Mouse (Mus musculus): Measurements from ENCODE around the gene Armc7. TPM values are rescaled to one million over a fixed set of nuclear protein-coding genes. Genes with fewer than 3 reads are reported as not detected.
"Not testable (repeated sequence)": the region's sequence is repeated elsewhere in the genome, so short reads cannot be mapped to it uniquely, and the experiment has no call there.

The Armc7 gene
- polyA plus RNA-seq, 1 experiment from 2014 or later: 7.7 TPM

GRCm38 (mm10) chr11:115450176-115450575 is 25.3 kb upstream of the Armc7 start:
- DNase-seq (ENCODE audit: low spot score) (no peak), ATAC-seq (ENCODE audit: insufficient number of reproducible peaks, low FRiP score, low TSS enrichment, low read depth) (no peak)
- H3K27me3 ChIP-seq (ENCODE audit: control insufficient read depth, insufficient read depth, low read length): no peaks in the 10 kb centered on the region

GRCm38 (mm10) chr11:115451781-115452241 is 23.7 kb upstream of the Armc7 start:
- Histone ChIP-seq H3K4me2 (ENCODE audit: low read depth, severe bottlenecking) (no peak overlapping the region), H3K36me3 (ENCODE audit: control insufficient read depth, insufficient read depth, low read length) (no peaks in the 10 kb centered on the region), H3K9me3 (ENCODE audit: control insufficient read depth, low read length) (no peaks in the 10 kb centered on the region), H3K27me3 (ENCODE audit: control insufficient read depth, insufficient read depth, low read length) (no peaks in the 10 kb centered on the region), H3K4me3 (ENCODE audit: low read depth, low read length) (no peak overlapping the region), H3K27ac (replicated peaks; ENCODE audit: low read depth, low read length) (no peak overlapping the region), H3K9ac (ENCODE audit: low read length) (no peak overlapping the region), H3K4me1 (ENCODE audit: control insufficient read depth, insufficient read depth, low read length) (0 out of 2 replicates have a peak, but pooled peaks cover 2% of the 10 kb centered on the region)
- ATAC-seq (ENCODE audit: insufficient number of reproducible peaks, low FRiP score, low TSS enrichment, low read depth) (no peak), DNase-seq (ENCODE audit: low spot score) (no peak)
- WGBS: 78% methylated on average over 8 of the region's 8 CpGs

More at GRCm38 (mm10) chr11:115450176-115450575, 25.3 kb upstream of the Armc7 start:
- no peak overlapping the region for H3K9ac ChIP-seq (ENCODE audit: low read length)
- H3K9me3 ChIP-seq (ENCODE audit: control insufficient read depth, low read length): no peaks in the 10 kb centered on the region
- no peak overlapping the region for H3K4me3 ChIP-seq (ENCODE audit: low read depth, low read length)
- H3K4me2 ChIP-seq (ENCODE audit: low read depth, severe bottlenecking): no peak overlapping the region
- WGBS: 91% methylated on average over 7 of the region's 7 CpGs
- no peak overlapping the region for H3K27ac ChIP-seq (replicated peaks; ENCODE audit: low read depth, low read length)
- 0 out of 2 replicates have a peak, but pooled peaks cover 2% of the 10 kb centered on the region for H3K4me1 ChIP-seq (ENCODE audit: control insufficient read depth, insufficient read depth, low read length)
- no peaks in the 10 kb centered on the region for H3K36me3 ChIP-seq (ENCODE audit: control insufficient read depth, insufficient read depth, low read length)

GRCm38 (mm10) chr11:115452281-115452860 is 23.1 kb upstream of the Armc7 start:
- DNase-seq (ENCODE audit: low spot score) (no peak), ATAC-seq (ENCODE audit: insufficient number of reproducible peaks, low FRiP score, low TSS enrichment, low read depth) (no peak)
- no peak overlapping the region for H3K27ac ChIP-seq (replicated peaks; ENCODE audit: low read depth, low read length)
- 0 out of 2 replicates have a peak, but pooled peaks cover 4% of the 10 kb centered on the region for H3K4me1 ChIP-seq (ENCODE audit: control insufficient read depth, insufficient read depth, low read length)
- 88% methylated on average over 7 of the region's 7 CpGs for WGBS
- no peak overlapping the region for H3K4me3 ChIP-seq (ENCODE audit: low read depth, low read length)
- no peak overlapping the region for H3K4me2 ChIP-seq (ENCODE audit: low read depth, severe bottlenecking)
- no peaks in the 10 kb centered on the region for H3K9me3 ChIP-seq (ENCODE audit: control insufficient read depth, low read length)
- H3K9ac ChIP-seq (ENCODE audit: low read length): no peak overlapping the region
- H3K27me3 ChIP-seq (ENCODE audit: control insufficient read depth, insufficient read depth, low read length): no peaks in the 10 kb centered on the region
- H3K36me3 ChIP-seq (ENCODE audit: control insufficient read depth, insufficient read depth, low read length): no peaks in the 10 kb centered on the region

GRCm38 (mm10) chr11:115453306-115453705 is 22.2 kb upstream of the Armc7 start:
- no peak overlapping the region for H3K9ac ChIP-seq (ENCODE audit: low read length)
- H3K4me1 ChIP-seq (ENCODE audit: control insufficient read depth, insufficient read depth, low read length): 0 out of 2 replicates have a peak, but pooled peaks cover 4% of the 10 kb centered on the region
- ATAC-seq (ENCODE audit: insufficient number of reproducible peaks, low FRiP score, low TSS enrichment, low read depth): no peak
- H3K9me3 ChIP-seq (ENCODE audit: control insufficient read depth, low read length): no peaks in the 10 kb centered on the region
- H3K4me3 ChIP-seq (ENCODE audit: low read depth, low read length): no peak overlapping the region
- H3K4me2 ChIP-seq (ENCODE audit: low read depth, severe bottlenecking): no peak overlapping the region
- DNase-seq (ENCODE audit: low spot score): no peak
- H3K27ac ChIP-seq (replicated peaks; ENCODE audit: low read depth, low read length): no peak overlapping the region
- H3K27me3 ChIP-seq (ENCODE audit: control insufficient read depth, insufficient read depth, low read length): no peaks in the 10 kb centered on the region
- no peaks in the 10 kb centered on the region for H3K36me3 ChIP-seq (ENCODE audit: control insufficient read depth, insufficient read depth, low read length)
- 79% methylated on average over 4 of the region's 4 CpGs for WGBS

- DNase-seq (ENCODE audit: low spot score); H3K4me1 ChIP-seq (ENCODE audit: control insufficient read depth, insufficient read depth, low read length); H3K4me3 ChIP-seq (ENCODE audit: low read depth, low read length); H3K27ac ChIP-seq (replicated peaks; ENCODE audit: low read depth, low read length); ATAC-seq (ENCODE audit: insufficient number of reproducible peaks, low FRiP score, low TSS enrichment, low read depth); H3K9me3 ChIP-seq (ENCODE audit: control insufficient read depth, low read length); H3K27me3 ChIP-seq (ENCODE audit: control insufficient read depth, insufficient read depth, low read length); H3K36me3 ChIP-seq (ENCODE audit: control insufficient read depth, insufficient read depth, low read length); H3K4me2 ChIP-seq (ENCODE audit: low read depth, severe bottlenecking); H3K9ac ChIP-seq (ENCODE audit: low read length): not testable (repeated sequence)
- 90% methylated on average over 6 of the region's 6 CpGs for WGBS
Observed at GRCm38 (mm10) chr11:115454822-115455221, 20.6 kb upstream of the Armc7 start.

GRCm38 (mm10) chr11:115455619-115456018 is 19.8 kb upstream of the Armc7 start:
- ATAC-seq (ENCODE audit: insufficient number of reproducible peaks, low FRiP score, low TSS enrichment, low read depth): no peak
- whole genome bisulfite sequencing: 86% methylated on average over 15 of the region's 15 CpGs
- H3K4me2 ChIP-seq (ENCODE audit: low read depth, severe bottlenecking): no peak overlapping the region
- no peak overlapping the region for H3K4me3 ChIP-seq (ENCODE audit: low read depth, low read length)
- no peak overlapping the region for H3K27ac ChIP-seq (replicated peaks; ENCODE audit: low read depth, low read length)
- no peaks in the 10 kb centered on the region for H3K36me3 ChIP-seq (ENCODE audit: control insufficient read depth, insufficient read depth, low read length)
- no peaks in the 10 kb centered on the region for H3K9me3 ChIP-seq (ENCODE audit: control insufficient read depth, low read length)
- H3K9ac ChIP-seq (ENCODE audit: low read length): no peak overlapping the region
- H3K4me1 ChIP-seq (ENCODE audit: control insufficient read depth, insufficient read depth, low read length): 0 out of 2 replicates have a peak, but pooled peaks cover 2% of the 10 kb centered on the region
- no peaks in the 10 kb centered on the region for H3K27me3 ChIP-seq (ENCODE audit: control insufficient read depth, insufficient read depth, low read length)
- DNase-seq (ENCODE audit: low spot score): no peak

- Histone ChIP-seq H3K9ac (ENCODE audit: low read length) (no peak overlapping the region), H3K27me3 (ENCODE audit: control insufficient read depth, insufficient read depth, low read length) (no peaks in the 10 kb centered on the region), H3K4me3 (ENCODE audit: low read depth, low read length) (no peak overlapping the region), H3K9me3 (ENCODE audit: control insufficient read depth, low read length) (no peaks in the 10 kb centered on the region), H3K27ac (replicated peaks; ENCODE audit: low read depth, low read length) (no peak overlapping the region), H3K36me3 (ENCODE audit: control insufficient read depth, insufficient read depth, low read length) (no peaks in the 10 kb centered on the region), H3K4me1 (ENCODE audit: control insufficient read depth, insufficient read depth, low read length) (0 out of 2 replicates have a peak, but pooled peaks cover 2% of the 10 kb centered on the region), H3K4me2 (ENCODE audit: low read depth, severe bottlenecking) (no peak overlapping the region)
- no peak for ATAC-seq (ENCODE audit: insufficient number of reproducible peaks, low FRiP score, low TSS enrichment, low read depth)
- no peak for DNase-seq (ENCODE audit: low spot score)
- 95% methylated on average over 5 of the region's 5 CpGs for WGBS
Observed at GRCm38 (mm10) chr11:115456182-115456581, 19.3 kb upstream of the Armc7 start.

GRCm38 (mm10) chr11:115457405-115457804 is 18.1 kb upstream of the Armc7 start:
- Histone ChIP-seq H3K4me2 (ENCODE audit: low read depth, severe bottlenecking) (no peak overlapping the region), H3K4me3 (ENCODE audit: low read depth, low read length) (no peak overlapping the region), H3K27me3 (ENCODE audit: control insufficient read depth, insufficient read depth, low read length) (no peaks in the 10 kb centered on the region), H3K9me3 (ENCODE audit: control insufficient read depth, low read length) (no peaks in the 10 kb centered on the region), H3K27ac (replicated peaks; ENCODE audit: low read depth, low read length) (no peak overlapping the region), H3K36me3 (ENCODE audit: control insufficient read depth, insufficient read depth, low read length) (no peaks in the 10 kb centered on the region), H3K4me1 (ENCODE audit: control insufficient read depth, insufficient read depth, low read length) (0 out of 2 replicates have a peak, but pooled peaks cover 2% of the 10 kb centered on the region), H3K9ac (ENCODE audit: low read length) (no peak overlapping the region)
- 28% methylated on average over 6 of the region's 6 CpGs for WGBS
- DNase-seq (ENCODE audit: low spot score) (no peak), ATAC-seq (ENCODE audit: insufficient number of reproducible peaks, low FRiP score, low TSS enrichment, low read depth) (no peak)
